Mouse (Mus musculus): ENCODE measurements around the gene Trim44.

GRCm38 (mm10) chr2:102447831-102448230 is 40.2 kb upstream of the Trim44 start:
- no peak for TF ChIP-seq MAX (IDR thresholded peaks at IDR 0.05; ENCODE audit: low read depth)
- TF ChIP-seq POLR2A (IDR thresholded peaks at IDR 0.05; ENCODE audit: insufficient read length, low read depth), result no peak
- TF ChIP-seq MYOD1 (IDR thresholded peaks at IDR 0.05; ENCODE audit: control insufficient read depth in 1 of 3, insufficient read length in 2 of 3, low read depth in 2 of 3), result no peak
- no peak for TF ChIP-seq POLR2AphosphoS2 (IDR thresholded peaks at IDR 0.05; ENCODE audit: insufficient read length, low read depth)
- no peak for TF ChIP-seq USF1 (IDR thresholded peaks at IDR 0.05; ENCODE audit: low read depth)
- TF ChIP-seq CEBPB (IDR thresholded peaks at IDR 0.05; ENCODE audit: insufficient read depth, poor library complexity, severe bottlenecking), result no peak
- no peak for TF ChIP-seq E2F4 (IDR thresholded peaks at IDR 0.05; ENCODE audit: insufficient read depth)
- no peak for TF ChIP-seq REST (IDR thresholded peaks at IDR 0.05; ENCODE audit: insufficient read depth, insufficient read length)
- no peak for TF ChIP-seq TCF12 (IDR thresholded peaks at IDR 0.05; ENCODE audit: insufficient read depth, poor library complexity, severe bottlenecking)
- TF ChIP-seq MYOG (IDR thresholded peaks at IDR 0.05; ENCODE audit: control insufficient read depth in 1 of 3, insufficient read depth in 1 of 3, insufficient read length in 2 of 3, low read depth in 2 of 3), result no peak
- no peak for TF ChIP-seq SRF (IDR thresholded peaks at IDR 0.05; ENCODE audit: control insufficient read depth, insufficient read length, low read depth)
- no peak for TF ChIP-seq TCF3 (IDR thresholded peaks at IDR 0.05; ENCODE audit: insufficient read length, low read depth)
